Mouse (Mus musculus): ENCODE measurements around the gene Rinl. TPM values are rescaled to one million over a fixed set of nuclear protein-coding genes. Genes with fewer than 3 reads are reported as not detected.

Gene Rinl
- polyA plus RNA-seq, 1 experiment = 1.1 TPM

- no peak overlapping the region for H3K27ac ChIP-seq (ENCODE audit: control insufficient read depth, insufficient read depth, low read depth, low read length)
- peaks cover 12% of the 10 kb centered on the region for H3K4me1 ChIP-seq (ENCODE audit: control insufficient read depth, insufficient read depth, low read length)
- H3K4me3 ChIP-seq (ENCODE audit: control insufficient read depth, low read depth, low read length) = no peak overlapping the region
- H3K27me3 ChIP-seq (ENCODE audit: control insufficient read depth, insufficient read depth, low read length) = no peaks in the 10 kb centered on the region
- H3K36me3 ChIP-seq (ENCODE audit: control insufficient read depth, insufficient read depth, low read length) = no peaks in the 10 kb centered on the region; the same call in 1 of the 2 replicates
- TF ChIP-seq POLR2A (IDR thresholded peaks at IDR 0.05; ENCODE audit: control insufficient read depth, low read depth, low read length) (no peak), CTCF (IDR thresholded peaks at IDR 0.05; ENCODE audit: control insufficient read depth, insufficient read depth, insufficient replicate concordance, low read depth, low read length) (no peak)
Observed at GRCm38 (mm10) chr7:28829821-28830220, 41.1 kb downstream of the Rinl start.

- TF ChIP-seq CTCF (IDR thresholded peaks at IDR 0.05; ENCODE audit: control insufficient read depth, insufficient read depth, insufficient replicate concordance, low read depth, low read length) = no peak
- TF ChIP-seq POLR2A (IDR thresholded peaks at IDR 0.05; ENCODE audit: control insufficient read depth, low read depth, low read length) = no peak
- Histone ChIP-seq H3K27me3 (ENCODE audit: control insufficient read depth, insufficient read depth, low read length) (no peaks in the 10 kb centered on the region), H3K36me3 (ENCODE audit: control insufficient read depth, insufficient read depth, low read length) (no peaks in the 10 kb centered on the region; the same call in 1 of the 2 replicates), H3K27ac (ENCODE audit: control insufficient read depth, insufficient read depth, low read depth, low read length) (no peak overlapping the region), H3K4me1 (ENCODE audit: control insufficient read depth, insufficient read depth, low read length) (peaks cover 12% of the 10 kb centered on the region), H3K4me3 (ENCODE audit: control insufficient read depth, low read depth, low read length) (no peak overlapping the region)
Observed at GRCm38 (mm10) chr7:28830981-28831380, 42.2 kb downstream of the Rinl start.

GRCm38 (mm10) chr7:28831411-28832125 is 42.8 kb downstream of the Rinl start:
- TF ChIP-seq POLR2A (IDR thresholded peaks at IDR 0.05; ENCODE audit: control insufficient read depth, low read depth, low read length) = 0 out of 2 replicates have a peak, but pooled peaks have one; percentile 15
- TF ChIP-seq CTCF (IDR thresholded peaks at IDR 0.05; ENCODE audit: control insufficient read depth, insufficient read depth, insufficient replicate concordance, low read depth, low read length) = no peak
- Histone ChIP-seq H3K36me3 (ENCODE audit: control insufficient read depth, insufficient read depth, low read length) (no peaks in the 10 kb centered on the region; the same call in 1 of the 2 replicates), H3K27me3 (ENCODE audit: control insufficient read depth, insufficient read depth, low read length) (no peaks in the 10 kb centered on the region), H3K27ac (ENCODE audit: control insufficient read depth, insufficient read depth, low read depth, low read length) (no peak overlapping the region), H3K4me3 (ENCODE audit: control insufficient read depth, low read depth, low read length) (peak overlapping the region; percentile 23), H3K4me1 (ENCODE audit: control insufficient read depth, insufficient read depth, low read length) (peaks cover 9% of the 10 kb centered on the region)

- no peaks in the 10 kb centered on the region for H3K27me3 ChIP-seq (ENCODE audit: control insufficient read depth, insufficient read depth, low read length)
- H3K36me3 ChIP-seq (ENCODE audit: control insufficient read depth, insufficient read depth, low read length) = no peaks in the 10 kb centered on the region; the same call in 1 of the 2 replicates
- H3K4me1 ChIP-seq (ENCODE audit: control insufficient read depth, insufficient read depth, low read length) = peaks cover 9% of the 10 kb centered on the region
- H3K27ac ChIP-seq (ENCODE audit: control insufficient read depth, insufficient read depth, low read depth, low read length) = no peak overlapping the region
- peak overlapping the region; percentile 23; the same call in 1 of the 2 replicates for H3K4me3 ChIP-seq (ENCODE audit: control insufficient read depth, low read depth, low read length)
- TF ChIP-seq CTCF (IDR thresholded peaks at IDR 0.05; ENCODE audit: control insufficient read depth, insufficient read depth, insufficient replicate concordance, low read depth, low read length) (no peak), POLR2A (IDR thresholded peaks at IDR 0.05; ENCODE audit: control insufficient read depth, low read depth, low read length) (no peak)
Observed at GRCm38 (mm10) chr7:28832137-28832536, 43.4 kb downstream of the Rinl start.

- Histone ChIP-seq H3K4me3 (ENCODE audit: control insufficient read depth, low read depth, low read length) (no peak within 1 kb of the TSS), H3K27me3 (ENCODE audit: control insufficient read depth, insufficient read depth, low read length) (no peaks in the 10 kb centered on the region), H3K36me3 (ENCODE audit: control insufficient read depth, insufficient read depth, low read length) (no peaks in the 10 kb centered on the region; the same call in 1 of the 2 replicates), H3K4me1 (ENCODE audit: control insufficient read depth, insufficient read depth, low read length) (peaks cover 9% of the 10 kb centered on the region), H3K27ac (ENCODE audit: control insufficient read depth, insufficient read depth, low read depth, low read length) (no peak within 1 kb of the TSS)
- TF ChIP-seq POLR2A (IDR thresholded peaks at IDR 0.05; ENCODE audit: control insufficient read depth, low read depth, low read length) (no peak), CTCF (IDR thresholded peaks at IDR 0.05; ENCODE audit: control insufficient read depth, insufficient read depth, insufficient replicate concordance, low read depth, low read length) (no peak)
Observed at GRCm38 (mm10) chr7:28833723-28834347, 45.1 kb downstream of the Rinl start, which contains the start of gene Lgals4. Gene Lgals4 (plus strand): TSS chr7:28833854.

GRCm38 (mm10) chr7:28836936-28837335 is 48.2 kb downstream of the Rinl start:
- Histone ChIP-seq H3K36me3 (ENCODE audit: control insufficient read depth, insufficient read depth, low read length) (no peaks in the 10 kb centered on the region), H3K27ac (ENCODE audit: control insufficient read depth, insufficient read depth, low read depth, low read length) (no peak overlapping the region), H3K4me3 (ENCODE audit: control insufficient read depth, low read depth, low read length) (no peak overlapping the region), H3K27me3 (ENCODE audit: control insufficient read depth, insufficient read depth, low read length) (no peaks in the 10 kb centered on the region), H3K4me1 (ENCODE audit: control insufficient read depth, insufficient read depth, low read length) (peaks cover 3% of the 10 kb centered on the region; the same call in 1 of the 2 replicates)
- TF ChIP-seq POLR2A (IDR thresholded peaks at IDR 0.05; ENCODE audit: control insufficient read depth, low read depth, low read length) (no peak), CTCF (IDR thresholded peaks at IDR 0.05; ENCODE audit: control insufficient read depth, insufficient read depth, insufficient replicate concordance, low read depth, low read length) (no peak)

- TF ChIP-seq POLR2A (IDR thresholded peaks at IDR 0.05; ENCODE audit: control insufficient read depth, low read depth, low read length) (no peak), CTCF (IDR thresholded peaks at IDR 0.05; ENCODE audit: control insufficient read depth, insufficient read depth, insufficient replicate concordance, low read depth, low read length) (no peak)
Observed at GRCm38 (mm10) chr7:28838331-28838730, 49.6 kb downstream of the Rinl start.

More at GRCm38 (mm10) chr7:28838331-28838730, 49.6 kb downstream of the Rinl start:
- Histone ChIP-seq H3K4me3 (ENCODE audit: control insufficient read depth, low read depth, low read length) (no peak overlapping the region), H3K36me3 (ENCODE audit: control insufficient read depth, insufficient read depth, low read length) (no peaks in the 10 kb centered on the region), H3K27me3 (ENCODE audit: control insufficient read depth, insufficient read depth, low read length) (no peaks in the 10 kb centered on the region), H3K4me1 (ENCODE audit: control insufficient read depth, insufficient read depth, low read length) (no peaks in the 10 kb centered on the region), H3K27ac (ENCODE audit: control insufficient read depth, insufficient read depth, low read depth, low read length) (no peak overlapping the region)

All from testis, adult 2 months (tissue).